Mouse (Mus musculus) frontal cortex, adult (tissue): Measurements from ENCODE around the gene Upk2.

Experiments
- ATAC-seq: cut with Nextera tagmentation; 2 replicates; pipeline ENCODE4 v1.9.2; 2017; ENCODE audit warnings: mild to moderate bottlenecking, moderate library complexity, mixed read lengths; ENCODE audit not compliant: low TSS enrichment

Gene Upk2

GRCm38 (mm10) chr9:44454891-44455220 is at the start of gene Upk2:
Upk2 (minus strand) TSS chr9:44454976.
- no peak for ATAC-seq

- ATAC-seq = 0 out of 2 replicates have a peak, but pooled peaks have one; percentile 33
Measured at GRCm38 (mm10) chr9:44502006-44502405, 47.2 kb upstream of the Upk2 start.

- ATAC-seq = no peak
Measured at GRCm38 (mm10) chr9:44501206-44501879, 46.6 kb upstream of the Upk2 start.

GRCm38 (mm10) chr9:44500638-44501175 is 45.9 kb upstream of the Upk2 start:
- no peak for ATAC-seq

GRCm38 (mm10) chr9:44500163-44500533 is 45.4 kb upstream of the Upk2 start:
- ATAC-seq = no peak

- 0 out of 2 replicates have a peak, but pooled peaks have one; percentile 11 for ATAC-seq
Measured at GRCm38 (mm10) chr9:44499356-44500162, 44.8 kb upstream of the Upk2 start.

- peak; percentile 16; the same call in 1 of the 2 replicates for ATAC-seq
Measured at GRCm38 (mm10) chr9:44498421-44499355, 43.9 kb upstream of the Upk2 start.

- no peak for ATAC-seq
Measured at GRCm38 (mm10) chr9:44497624-44498377, 43.0 kb upstream of the Upk2 start.

- ATAC-seq = no peak
Measured at GRCm38 (mm10) chr9:44496803-44497461, 42.2 kb upstream of the Upk2 start.

GRCm38 (mm10) chr9:44495810-44496344 is 41.1 kb upstream of the Upk2 start:
- no peak for ATAC-seq

GRCm38 (mm10) chr9:44494863-44495809 is 40.4 kb upstream of the Upk2 start:
- no peak for ATAC-seq

- peak; percentile 17; the same call in 1 of the 2 replicates for ATAC-seq
Measured at GRCm38 (mm10) chr9:44494261-44494862, 39.6 kb upstream of the Upk2 start.

- no peak for ATAC-seq
Measured at GRCm38 (mm10) chr9:44492631-44493461, 38.1 kb upstream of the Upk2 start.

- ATAC-seq = no peak
Measured at GRCm38 (mm10) chr9:44491351-44491750, 36.6 kb upstream of the Upk2 start.

- no peak for ATAC-seq
Measured at GRCm38 (mm10) chr9:44490086-44490967, 35.6 kb upstream of the Upk2 start.

GRCm38 (mm10) chr9:44489651-44490085 is 34.9 kb upstream of the Upk2 start:
- no peak for ATAC-seq
